Mouse (Mus musculus) kidney, embryonic 14.5 days (tissue): ENCODE results near the gene Lmo2. TPM values are rescaled to one million over a fixed set of nuclear protein-coding genes. Genes with fewer than 3 reads are reported as not detected.

ENCODE experiments used
- ATAC-seq: fragments of 200-750 bp; cut with Nextera tagmentation; 2 replicates; pipeline ENCODE4 v1.8.0; 2017; ENCODE audit warnings: moderate number of reproducible peaks, mild to moderate bottlenecking, moderate TSS enrichment, moderate library complexity; ENCODE audit not compliant: low FRiP score, low TSS enrichment
- H3K27ac ChIP-seq: fragments of 300-500 bp; sonication (generic); 2 replicates; pipeline ENCODE4 v1.5.1; 2014; ENCODE audit warnings: low read depth, mild to moderate bottlenecking, low read length, moderate library complexity, mixed read lengths
- H3K27me3 ChIP-seq: fragments of 300-500 bp; sonication (generic); 2 replicates; pipeline ENCODE4 v1.6.1; 2014; ENCODE audit warnings: mild to moderate bottlenecking, low read length; ENCODE audit not compliant: control insufficient read depth, insufficient read depth
- H3K36me3 ChIP-seq: fragments of 300-500 bp; sonication (generic); 2 replicates; pipeline ENCODE4 v1.6.1; 2014; ENCODE audit warnings: low read length, mixed read lengths; ENCODE audit not compliant: control insufficient read depth, insufficient read depth
- H3K4me1 ChIP-seq: fragments of 300-500 bp; sonication (generic); 2 replicates; pipeline ENCODE4 v1.6.1; 2014; ENCODE audit warnings: low read length, mixed read lengths; ENCODE audit not compliant: control insufficient read depth, insufficient read depth
- H3K4me2 ChIP-seq: fragments of 300-500 bp; sonication (generic); replicated peaks from 2 replicates; pipeline ENCODE4 v1.6.1; 2014; ENCODE audit warnings: low read depth, mild to moderate bottlenecking, low read length
- H3K4me3 ChIP-seq: fragments of 300-500 bp; sonication (generic); 2 replicates; pipeline ENCODE4 v1.5.1; 2014; ENCODE audit warnings: mild to moderate bottlenecking, low read length
- H3K9ac ChIP-seq: fragments of 300-500 bp; sonication (generic); 2 replicates; pipeline ENCODE4 v1.6.1; 2014; ENCODE audit warnings: low read depth, mild to moderate bottlenecking, low read length, moderate library complexity
- H3K9me3 ChIP-seq: fragments of 300-500 bp; sonication (generic); 2 replicates; pipeline ENCODE4 v1.6.1; 2016; ENCODE audit warnings: low read length; ENCODE audit not compliant: control insufficient read depth
- WGBS: fragments of 180-500 bp; shearing (Covaris S2); extraction: QIAGEN DNeasy Blood & Tissue Kit; methylation state at CpG from one replicate; pipeline ENCODE4 v1.1.7; 2014; 5-methylcytosine and 5-hydroxymethylcytosine counted together
- polyA plus RNA-seq: library from polyadenylated mRNA; unstranded; fragments of >200 nt; fragmentation: Nextera tagmentation; extraction: Ambion mirVana; gene quantifications from 2 replicates; pipeline ENCODE4 v1.2.1, GENCODE M21; 2014

The Lmo2 gene
- 33.3 and 36.7 TPM in 2 replicates for polyA plus RNA-seq

GRCm38 (mm10) chr2:103957649-103958546 is at the start of gene Lmo2:
TSS of gene Lmo2 (plus strand) at chr2:103957986.
- H3K4me1 ChIP-seq: no peaks in the 10 kb centered on the region
- H3K27me3 ChIP-seq: no peaks in the 10 kb centered on the region
- H3K36me3 ChIP-seq: no peaks in the 10 kb centered on the region
- H3K9me3 ChIP-seq: no peaks in the 10 kb centered on the region
- H3K4me3 ChIP-seq: no peak within 1 kb of the TSS
- WGBS: 68% methylated on average over 10 of the region's 10 CpGs
- no peak within 1 kb of the TSS for H3K9ac ChIP-seq
- H3K27ac ChIP-seq: no peak within 1 kb of the TSS
- no peak within 1 kb of the TSS for H3K4me2 ChIP-seq
- no peak for ATAC-seq

- H3K9ac ChIP-seq: no peak overlapping the region
These were observed 47.2 kb upstream of the Lmo2 start for GRCm38 (mm10) chr2:103910601-103911000.

GRCm38 (mm10) chr2:103912481-103913251 is 45.1 kb upstream of the Lmo2 start:
- H3K27ac ChIP-seq: no peak overlapping the region
- 82% methylated on average over 16 of the region's 16 CpGs for whole genome bisulfite sequencing

More at GRCm38 (mm10) chr2:103910601-103911000, 47.2 kb upstream of the Lmo2 start:
- no peak for ATAC-seq
- Histone ChIP-seq H3K36me3 (no peaks in the 10 kb centered on the region), H3K9me3 (no peaks in the 10 kb centered on the region), H3K27me3 (no peaks in the 10 kb centered on the region), H3K27ac (no peak overlapping the region), H3K4me2 (no peak overlapping the region), H3K4me3 (no peak overlapping the region), H3K4me1 (no peaks in the 10 kb centered on the region)
- WGBS: 84% methylated on average over 5 of the region's 5 CpGs

GRCm38 (mm10) chr2:103913252-103913650 is 44.5 kb upstream of the Lmo2 start:
- Histone ChIP-seq H3K9me3 (no peaks in the 10 kb centered on the region), H3K9ac (no peak overlapping the region), H3K27ac (no peak overlapping the region), H3K4me1 (no peaks in the 10 kb centered on the region), H3K4me3 (no peak overlapping the region), H3K4me2 (no peak overlapping the region), H3K27me3 (no peaks in the 10 kb centered on the region), H3K36me3 (no peaks in the 10 kb centered on the region)
- WGBS: 80% methylated on average over 6 of the region's 6 CpGs
- ATAC-seq: no peak

More at GRCm38 (mm10) chr2:103912481-103913251, 45.1 kb upstream of the Lmo2 start:
- Histone ChIP-seq H3K4me1 (no peaks in the 10 kb centered on the region), H3K4me2 (no peak overlapping the region), H3K9ac (no peak overlapping the region), H3K4me3 (no peak overlapping the region), H3K27me3 (no peaks in the 10 kb centered on the region), H3K9me3 (no peaks in the 10 kb centered on the region), H3K36me3 (no peaks in the 10 kb centered on the region)
- ATAC-seq: no peak

GRCm38 (mm10) chr2:103916069-103916468 is 41.7 kb upstream of the Lmo2 start:
- Histone ChIP-seq H3K4me2 (no peak overlapping the region), H3K9me3 (no peaks in the 10 kb centered on the region), H3K36me3 (no peaks in the 10 kb centered on the region), H3K4me3 (no peak overlapping the region), H3K4me1 (no peaks in the 10 kb centered on the region), H3K27me3 (no peaks in the 10 kb centered on the region), H3K9ac (no peak overlapping the region), H3K27ac (no peak overlapping the region)
- WGBS: 92% methylated on average over 5 of the region's 5 CpGs
- no peak for ATAC-seq

- H3K27me3 ChIP-seq: no peaks in the 10 kb centered on the region
- H3K27ac ChIP-seq: no peak overlapping the region
- H3K9ac ChIP-seq: no peak overlapping the region
- no peaks in the 10 kb centered on the region for H3K36me3 ChIP-seq
- ATAC-seq: no peak
- no peaks in the 10 kb centered on the region for H3K9me3 ChIP-seq
- no peak overlapping the region for H3K4me2 ChIP-seq
- H3K4me3 ChIP-seq: no peak overlapping the region
- no peaks in the 10 kb centered on the region for H3K4me1 ChIP-seq
- 87% methylated on average over 5 of the region's 5 CpGs for WGBS
These were observed 40.4 kb upstream of the Lmo2 start for GRCm38 (mm10) chr2:103917375-103917774.

GRCm38 (mm10) chr2:103918375-103918774 is 39.4 kb upstream of the Lmo2 start:
- Histone ChIP-seq H3K4me1 (no peaks in the 10 kb centered on the region), H3K27ac (no peak overlapping the region), H3K36me3 (no peaks in the 10 kb centered on the region), H3K4me2 (no peak overlapping the region), H3K9me3 (no peaks in the 10 kb centered on the region), H3K9ac (no peak overlapping the region), H3K27me3 (no peaks in the 10 kb centered on the region), H3K4me3 (no peak overlapping the region)
- 89% methylated on average over 2 of the region's 2 CpGs for WGBS
- no peak for ATAC-seq

- Histone ChIP-seq H3K9me3 (no peaks in the 10 kb centered on the region), H3K4me3 (no peak overlapping the region), H3K27ac (no peak overlapping the region), H3K27me3 (no peaks in the 10 kb centered on the region), H3K4me2 (no peak overlapping the region), H3K36me3 (no peaks in the 10 kb centered on the region), H3K9ac (no peak overlapping the region), H3K4me1 (no peaks in the 10 kb centered on the region)
- 88% methylated on average over 6 of the region's 6 CpGs for WGBS
- no peak for ATAC-seq
These were observed 38.3 kb upstream of the Lmo2 start for GRCm38 (mm10) chr2:103919488-103919887.
